Mouse (Mus musculus): ENCODE results near the gene Svep1.

GRCm38 (mm10) chr4:58077536-58077935 lies 129.1 kb downstream of the Svep1 start:
- no peak for TF ChIP-seq CTCF (IDR thresholded peaks at IDR 0.05; ENCODE audit: low read depth)
- TF ChIP-seq EP300 (IDR thresholded peaks at IDR 0.05; ENCODE audit: low read depth): no peak

All from liver, embryonic 14.5 days (tissue).